Mouse (Mus musculus): ENCODE measurements at regions not wholly inside any gene's neighbourhood (a gene's known extent, or its start where the extent isn't known, plus 50 kb on each side); places are given as distances from the start of the nearest gene placed in this dataset.

DNA sequence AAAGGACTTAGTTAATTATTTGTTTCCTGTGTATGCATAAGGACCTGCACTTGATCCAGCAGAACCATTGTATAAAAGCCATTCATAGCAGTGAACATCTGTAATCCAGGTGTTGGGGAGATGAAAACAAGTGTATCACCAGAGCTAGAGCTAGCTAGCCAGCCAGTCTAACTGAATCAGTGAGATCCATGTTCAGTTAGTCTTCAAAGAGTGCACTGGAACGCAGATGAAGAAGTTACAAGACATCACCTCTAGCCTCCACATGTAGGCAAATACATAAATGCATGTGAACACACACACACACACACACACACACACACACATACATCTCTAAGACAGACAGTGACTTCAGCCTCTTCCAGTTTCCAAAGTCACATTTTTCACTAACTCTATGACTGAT, 150.3 kb upstream of the Pitrm1 start:
- TF ChIP-seq POLR2A (IDR thresholded peaks at IDR 0.05; ENCODE audit: insufficient read depth, low read depth, low read length) (no peak), EP300 (IDR thresholded peaks at IDR 0.05; ENCODE audit: insufficient read depth, low read depth, low read length) (no peak), CTCF (IDR thresholded peaks at IDR 0.05) (no peak)
- Histone ChIP-seq H3K36me3 (ENCODE audit: control insufficient read depth, insufficient read depth, low read length) (no peaks in the 10 kb centered on the region), H3K9ac (ENCODE audit: low read depth, low read length) (no peak overlapping the region), H3K27ac (no peak overlapping the region), H3K4me1 (ENCODE audit: control insufficient read depth, insufficient read depth, low read length) (no peaks in the 10 kb centered on the region), H3K79me2 (replicated peaks; ENCODE audit: control insufficient read depth, insufficient read depth, low read length) (no peaks in the 10 kb centered on the region), H3K4me3 (no peak overlapping the region), H3K27me3 (ENCODE audit: control insufficient read depth, insufficient read depth, low read length) (no peaks in the 10 kb centered on the region)
- 96% methylated on average over 1 of the region's 1 CpGs for WGBS
- DNase-seq, result no peak
- intact Hi-C loops (cut with DNase I), result no loop called here

DNA sequence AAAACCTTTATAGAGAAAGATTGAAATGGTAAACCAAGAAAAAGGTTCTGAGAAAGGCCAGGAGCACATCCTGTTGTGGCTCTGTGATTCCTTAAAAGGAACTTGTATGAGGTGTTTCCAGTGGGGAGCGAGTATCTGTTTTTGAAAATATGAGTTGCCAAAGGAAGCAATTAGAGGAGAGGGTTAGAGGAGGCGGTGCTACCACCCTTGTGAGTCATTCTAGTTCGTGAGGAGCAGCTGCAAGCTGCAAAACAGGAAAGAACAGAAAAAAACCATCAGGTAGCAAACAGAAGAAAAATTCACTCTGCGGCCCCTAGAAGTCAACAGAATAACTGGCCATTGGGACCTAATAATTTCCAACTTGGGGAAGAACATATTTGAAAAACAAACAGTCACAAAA, 116.1 kb upstream of the Pitrm1 start:
- intact Hi-C loops (cut with DNase I), result no loop called here
- 31% methylated on average over 4 of the region's 4 CpGs for WGBS
- Histone ChIP-seq H3K27me3 (ENCODE audit: control insufficient read depth, insufficient read depth, low read length) (no peaks in the 10 kb centered on the region), H3K9ac (ENCODE audit: low read depth, low read length) (no peak overlapping the region), H3K4me1 (ENCODE audit: control insufficient read depth, insufficient read depth, low read length) (no peaks in the 10 kb centered on the region), H3K27ac (no peak overlapping the region), H3K79me2 (replicated peaks; ENCODE audit: control insufficient read depth, insufficient read depth, low read length) (no peaks in the 10 kb centered on the region), H3K36me3 (ENCODE audit: control insufficient read depth, insufficient read depth, low read length) (no peaks in the 10 kb centered on the region; the same call in 1 of the 2 replicates), H3K4me3 (no peak overlapping the region)
- DNase-seq, result no peak
- TF ChIP-seq CTCF (IDR thresholded peaks at IDR 0.05) (no peak), EP300 (IDR thresholded peaks at IDR 0.05; ENCODE audit: insufficient read depth, low read depth, low read length) (no peak), POLR2A (IDR thresholded peaks at IDR 0.05; ENCODE audit: insufficient read depth, low read depth, low read length) (no peak)

DNA sequence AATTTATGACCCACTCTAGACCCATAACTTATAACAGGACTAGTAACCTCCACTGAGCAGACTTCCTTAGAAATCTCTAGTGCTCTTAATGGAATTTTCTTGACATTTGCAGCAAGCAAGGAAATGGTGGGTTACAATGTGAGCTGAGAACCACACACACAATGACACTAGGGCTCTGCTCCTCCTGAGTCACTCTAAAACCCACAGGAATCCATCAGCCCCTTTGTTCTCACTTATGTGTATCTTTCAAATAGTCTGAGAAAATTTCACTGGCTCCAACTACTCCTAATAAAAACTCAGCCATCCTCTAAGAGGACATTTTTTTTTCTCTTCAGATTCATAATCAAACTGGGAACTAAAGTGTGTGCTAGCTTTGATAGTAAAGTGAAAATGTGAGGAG, 101.0 kb upstream of the Pitrm1 start:
- no peak overlapping the region for H3K9ac ChIP-seq (ENCODE audit: low read depth, low read length)
- H3K4me3 ChIP-seq, result no peak overlapping the region
- no peaks in the 10 kb centered on the region for H3K4me1 ChIP-seq (ENCODE audit: control insufficient read depth, insufficient read depth, low read length)
- H3K79me2 ChIP-seq (replicated peaks; ENCODE audit: control insufficient read depth, insufficient read depth, low read length), result no peaks in the 10 kb centered on the region
- no peak overlapping the region for H3K27ac ChIP-seq
- no peaks in the 10 kb centered on the region for H3K27me3 ChIP-seq (ENCODE audit: control insufficient read depth, insufficient read depth, low read length)
- H3K36me3 ChIP-seq (ENCODE audit: control insufficient read depth, insufficient read depth, low read length), result no peaks in the 10 kb centered on the region
- intact Hi-C loops (cut with DNase I), result no loop called here
- DNase-seq, result no peak
- TF ChIP-seq EP300 (IDR thresholded peaks at IDR 0.05; ENCODE audit: insufficient read depth, low read depth, low read length) (no peak), POLR2A (IDR thresholded peaks at IDR 0.05; ENCODE audit: insufficient read depth, low read depth, low read length) (no peak), CTCF (IDR thresholded peaks at IDR 0.05) (no peak)

DNA sequence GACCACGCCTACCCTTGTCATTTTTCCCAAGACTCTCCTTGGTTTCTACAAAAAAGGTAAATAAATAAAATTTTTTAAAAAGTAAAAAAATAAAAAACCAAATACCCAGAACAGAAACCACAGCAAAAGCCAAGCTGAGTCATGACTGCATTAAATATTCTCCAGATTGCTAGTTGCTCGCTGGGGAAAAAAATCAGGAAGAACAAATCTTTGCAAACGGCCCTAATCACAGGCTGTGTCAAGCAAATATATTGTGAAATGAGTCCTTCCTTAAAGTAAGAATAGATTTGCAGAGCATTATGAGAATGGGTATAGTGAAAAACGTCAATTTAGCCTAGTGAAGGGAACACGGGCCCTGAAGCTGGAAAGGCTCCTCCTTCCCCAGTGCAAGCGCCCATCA, 86.6 kb upstream of the Pitrm1 start:
- no peak for DNase-seq
- 81% methylated on average over 6 of the region's 6 CpGs for WGBS

DNA sequence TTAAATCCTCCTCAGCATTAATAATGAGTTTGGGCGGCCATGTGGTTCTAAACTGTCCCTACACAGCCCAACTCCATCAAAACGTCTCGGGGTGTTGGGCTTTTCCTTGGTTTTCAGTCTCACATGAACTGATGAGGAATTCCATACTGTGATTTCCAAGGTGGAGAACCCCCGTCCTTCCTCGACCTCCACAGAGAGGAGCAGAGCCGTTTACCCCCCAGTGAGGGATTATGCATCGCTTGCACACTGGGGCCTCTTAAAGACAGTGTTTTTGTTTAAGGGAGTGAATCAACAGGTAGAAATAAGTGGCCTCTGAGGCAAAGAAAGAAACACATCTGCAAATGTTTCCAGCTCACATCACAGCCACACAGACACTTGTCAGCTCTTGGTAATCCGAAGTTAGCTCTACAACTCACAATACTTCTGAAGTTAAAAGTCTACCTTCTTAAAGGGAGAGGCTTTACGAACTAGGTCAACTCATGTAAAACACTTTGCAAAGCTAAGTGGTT, 82.0 kb upstream of the Pitrm1 start:
- DNase-seq, result no peak
- H3K79me2 ChIP-seq (replicated peaks; ENCODE audit: control insufficient read depth, insufficient read depth, low read length), result no peaks in the 10 kb centered on the region
- intact Hi-C loops (cut with DNase I), result no loop called here
- H3K4me3 ChIP-seq, result no peak overlapping the region
- no peaks in the 10 kb centered on the region for H3K36me3 ChIP-seq (ENCODE audit: control insufficient read depth, insufficient read depth, low read length)
- TF ChIP-seq EP300 (IDR thresholded peaks at IDR 0.05; ENCODE audit: insufficient read depth, low read depth, low read length) (no peak), CTCF (IDR thresholded peaks at IDR 0.05) (no peak), POLR2A (IDR thresholded peaks at IDR 0.05; ENCODE audit: insufficient read depth, low read depth, low read length) (no peak)
- no peaks in the 10 kb centered on the region for H3K27me3 ChIP-seq (ENCODE audit: control insufficient read depth, insufficient read depth, low read length)
- WGBS, result 63% methylated on average over 9 of the region's 9 CpGs
- H3K9ac ChIP-seq (ENCODE audit: low read depth, low read length), result no peak overlapping the region
- H3K4me1 ChIP-seq (ENCODE audit: control insufficient read depth, insufficient read depth, low read length), result peaks cover 2% of the 10 kb centered on the region; the same call in 1 of the 2 replicates
- no peak overlapping the region for H3K27ac ChIP-seq

More for the DNA sequence above, 86.6 kb upstream of the Pitrm1 start:
- Histone ChIP-seq H3K4me1 (ENCODE audit: control insufficient read depth, insufficient read depth, low read length) (no peaks in the 10 kb centered on the region), H3K9ac (ENCODE audit: low read depth, low read length) (no peak overlapping the region), H3K79me2 (replicated peaks; ENCODE audit: control insufficient read depth, insufficient read depth, low read length) (no peaks in the 10 kb centered on the region), H3K27ac (no peak overlapping the region), H3K36me3 (ENCODE audit: control insufficient read depth, insufficient read depth, low read length) (no peaks in the 10 kb centered on the region), H3K27me3 (ENCODE audit: control insufficient read depth, insufficient read depth, low read length) (no peaks in the 10 kb centered on the region), H3K4me3 (no peak overlapping the region)
- no peak for TF ChIP-seq POLR2A (IDR thresholded peaks at IDR 0.05; ENCODE audit: insufficient read depth, low read depth, low read length)
- intact Hi-C loops (cut with DNase I), result no loop called here

DNA sequence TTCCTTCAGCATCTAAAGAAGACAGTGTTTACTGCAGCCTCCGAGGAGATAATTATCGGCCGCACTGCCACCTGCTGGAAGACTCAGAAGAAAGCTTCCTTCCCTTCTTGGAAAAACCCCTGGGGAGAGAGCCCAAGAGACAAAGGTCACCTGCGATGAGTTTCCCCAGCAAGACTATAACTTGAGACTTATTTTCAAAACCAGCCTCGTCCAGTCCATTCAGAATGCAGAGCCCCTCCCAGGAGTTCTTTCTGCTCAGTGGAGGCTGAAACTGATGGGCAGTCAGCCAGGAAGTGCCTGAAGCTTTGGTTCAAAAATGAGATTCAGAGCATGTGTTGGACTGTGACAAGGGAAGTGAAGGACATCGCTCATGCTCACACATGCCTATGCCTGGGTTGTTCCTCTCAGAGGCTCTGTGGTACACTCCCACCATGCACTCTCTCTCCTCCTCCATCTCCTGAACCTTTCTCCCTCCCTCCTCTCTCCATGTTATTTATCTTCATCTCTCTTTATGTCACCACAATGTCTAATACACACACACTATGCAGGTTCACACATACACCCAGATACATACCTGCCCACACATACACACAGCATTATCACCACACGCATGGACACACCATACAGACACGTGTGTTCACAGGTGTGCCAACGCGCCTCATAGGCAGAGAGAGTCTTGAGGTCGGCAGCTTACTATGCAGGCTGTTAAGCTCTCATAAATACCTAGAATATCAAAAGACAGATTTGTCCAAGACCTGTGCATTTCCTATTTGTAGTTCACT, 78.3 kb upstream of the Pitrm1 start:
- Histone ChIP-seq H3K79me2 (replicated peaks; ENCODE audit: control insufficient read depth, insufficient read depth, low read length) (no peaks in the 10 kb centered on the region), H3K36me3 (ENCODE audit: control insufficient read depth, insufficient read depth, low read length) (no peaks in the 10 kb centered on the region), H3K27me3 (ENCODE audit: control insufficient read depth, insufficient read depth, low read length) (no peaks in the 10 kb centered on the region), H3K4me1 (ENCODE audit: control insufficient read depth, insufficient read depth, low read length) (peaks cover 4% of the 10 kb centered on the region), H3K9ac (ENCODE audit: low read depth, low read length) (no peak overlapping the region), H3K4me3 (no peak overlapping the region), H3K27ac (no peak overlapping the region)
- TF ChIP-seq EP300 (IDR thresholded peaks at IDR 0.05; ENCODE audit: insufficient read depth, low read depth, low read length), result 0 out of 2 replicates have a peak, but pooled peaks have one; percentile 52
- TF ChIP-seq CTCF (IDR thresholded peaks at IDR 0.05), result peak; percentile 75
- TF ChIP-seq POLR2A (IDR thresholded peaks at IDR 0.05; ENCODE audit: insufficient read depth, low read depth, low read length), result no peak
- intact Hi-C loops (cut with DNase I), result loop anchor here (2.0 to 5.0 kb wide), 4 partner anchors 607 to 1807 kb away; partner anchors contain the start of gene Klf6
- peak; percentile 40 to 58 for DNase-seq
- WGBS, result 49% methylated on average over 11 of the region's 11 CpGs

Measured in heart, adult 2 months (tissue).